Comparison of ENCODE assay signal across 9 mouse cellular contexts in genomic region chr9:35156002-35156710, GRCm38 (mm10). TPM values are rescaled to one million over a fixed set of nuclear protein-coding genes. Genes with fewer than 3 reads are reported as not detected.
DNase-seq lines count a peak whose midpoint lies in the region; ATAC-seq lines count a peak whose summit lies in the region.
"Had no signal": no experiment of that assay in that cellular context is flagged by ENCODE, and none has a peak within 500 bp of the region (broad histone marks: within the 10 kb centered on the region; RNA-seq: fewer than 3 reads in every experiment).

No protein-coding gene starts in this region.

- H3K9me3 ChIP-seq in limb, embryonic 12.5 days = no peaks in the 10 kb centered on the region
- no peaks in the 10 kb centered on the region; the same call in 1 of the 2 replicates for H3K9me3 ChIP-seq in limb, embryonic 10.5 days (replicated peaks)
- H3K9me3 ChIP-seq: liver, embryonic 15.5 days had no signal

- 86% methylated on average over 5 of the region's 5 CpGs for WGBS in limb, embryonic 12.5 days
- 89% methylated on average over 5 of the region's 5 CpGs for WGBS in limb, embryonic 10.5 days

- peaks cover 12% of the 10 kb centered on the region for H3K4me1 ChIP-seq in limb, embryonic 12.5 days (replicated peaks)
- H3K4me1 ChIP-seq in limb, embryonic 10.5 days = no peaks in the 10 kb centered on the region
- H3K4me1 ChIP-seq: liver, embryonic 15.5 days had no signal

- peaks cover 8% of the 10 kb centered on the region; the same call in 1 of the 2 replicates for H3K36me3 ChIP-seq in limb, embryonic 12.5 days
- peaks cover 8% of the 10 kb centered on the region for H3K36me3 ChIP-seq in limb, embryonic 10.5 days

- H3K4me2 ChIP-seq in limb, embryonic 12.5 days = no peak overlapping the region
- H3K4me2 ChIP-seq: liver, embryonic 15.5 days had no signal

- H3K4me3 ChIP-seq in limb, embryonic 12.5 days (replicated peaks) = no peak overlapping the region
- no peak overlapping the region for H3K4me3 ChIP-seq in limb, embryonic 10.5 days
- H3K4me3 ChIP-seq: liver, embryonic 15.5 days had no signal

- H3K9ac ChIP-seq in limb, embryonic 12.5 days (replicated peaks) = 0 out of 2 replicates have a peak overlapping the region, but pooled peaks have one; percentile 27
- H3K9ac ChIP-seq: liver, embryonic 15.5 days had no signal

- no peak for ATAC-seq in limb, embryonic 12.5 days (ENCODE audit: insufficient number of reproducible peaks, insufficient read depth, low FRiP score, low TSS enrichment, low read depth)

- no peaks in the 10 kb centered on the region for H3K27me3 ChIP-seq in limb, embryonic 12.5 days
- no peaks in the 10 kb centered on the region for H3K27me3 ChIP-seq in limb, embryonic 10.5 days (ENCODE audit: low read depth, poor library complexity, severe bottlenecking)
- H3K27me3 ChIP-seq: liver, embryonic 15.5 days had no signal

- DNase-seq in limb, embryonic 10.5 days (ENCODE audit: low spot score) = no peak
- DNase-seq in brain, adult 2 months (ENCODE audit: low read depth, low spot score) = peak; percentile 66
- peak; percentile 71 for DNase-seq in heart, adult 8-10 months (ENCODE audit: low spot score)
- peak; percentile 46 for DNase-seq in lung, postnatal 36 days
- no peak for DNase-seq in adrenal gland, adult (ENCODE audit: inconsistent age in 2 of 2, low spot score in 1 of 2)
- DNase-seq in thymus, postnatal 10 days (ENCODE audit: low spot score in 2 of 2) = no peak
- no peak for DNase-seq in embryo, embryonic 9.5 days (ENCODE audit: extremely low spot score)

- H3K27ac ChIP-seq in limb, embryonic 12.5 days = peak overlapping the region; percentile 45
- H3K27ac ChIP-seq in limb, embryonic 10.5 days = no peak overlapping the region
- H3K27ac ChIP-seq: liver, embryonic 15.5 days had no signal

RNA-seq across cellular contexts. Expression of gene Dcps, which starts 19.7 kb away (rescaled TPM):
- polyA plus RNA-seq in limb, embryonic 12.5 days (2016; fragmentation: Nextera tagmentation; extraction: Ambion mirVana) = 78.5 and 85.6 TPM in 2 replicates
- polyA plus RNA-seq in limb, embryonic 10.5 days (2016; fragmentation: Nextera tagmentation; extraction: Ambion mirVana) = 86.0 and 92.3 TPM in 2 replicates
- total RNA-seq in heart, adult 8-10 months (2022) = 10 to 100 TPM; 13.8 to 15.8 (median 14.1) TPM

RNA-seq across cellular contexts. Expression of gene St3gal4, which starts 37.1 kb away (rescaled TPM):
- polyA plus RNA-seq in limb, embryonic 12.5 days (2016; fragmentation: Nextera tagmentation; extraction: Ambion mirVana) = 29.7 and 30.3 TPM in 2 replicates
- polyA plus RNA-seq in limb, embryonic 10.5 days (2016; fragmentation: Nextera tagmentation; extraction: Ambion mirVana) = 19.0 and 21.3 TPM in 2 replicates
- total RNA-seq in heart, adult 8-10 months (2022) = 10 to 100 TPM; 25.1 to 30.4 (median 28.3) TPM

RNA-seq across cellular contexts. Expression of gene Srpr, which starts 43.8 kb away (rescaled TPM):
- polyA plus RNA-seq in limb, embryonic 12.5 days (2016; fragmentation: Nextera tagmentation; extraction: Ambion mirVana) = 97.6 and 105 TPM in 2 replicates
- polyA plus RNA-seq in limb, embryonic 10.5 days (2016; fragmentation: Nextera tagmentation; extraction: Ambion mirVana) = 93.7 and 100 TPM in 2 replicates
- 10 to 100 TPM; 81.9 to 98.4 (median 89.6) TPM for total RNA-seq in heart, adult 8-10 months (2022)

RNA-seq across cellular contexts. Expression of gene Tirap, which starts 43.9 kb away (rescaled TPM):
- 14.9 and 15.7 TPM in 2 replicates for polyA plus RNA-seq in limb, embryonic 12.5 days (2016; fragmentation: Nextera tagmentation; extraction: Ambion mirVana)
- 20.0 and 22.1 TPM in 2 replicates for polyA plus RNA-seq in limb, embryonic 10.5 days (2016; fragmentation: Nextera tagmentation; extraction: Ambion mirVana)
- total RNA-seq in heart, adult 8-10 months (2022) = 1 to 10 TPM; 5.3 to 7.9 (median 5.9) TPM

RNA-seq across cellular contexts. Expression of gene Foxred1, which starts 54.7 kb away (rescaled TPM):
- 48.2 and 52.1 TPM in 2 replicates for polyA plus RNA-seq in limb, embryonic 12.5 days (2016; fragmentation: Nextera tagmentation; extraction: Ambion mirVana)
- 56.7 and 57.1 TPM in 2 replicates for polyA plus RNA-seq in limb, embryonic 10.5 days (2016; fragmentation: Nextera tagmentation; extraction: Ambion mirVana)
- total RNA-seq in heart, adult 8-10 months (2022) = 10 to 100 TPM; 74.4 to 89.0 (median 78.8) TPM

Comparison
In these comparisons a context has a peak if more than half of its experiments do, and no peak if none do; other contexts are left out.
1. DNase-seq: peak in brain, adult 2 months (single experiment), heart, adult 8-10 months (single experiment) and lung, postnatal 36 days (single experiment); none in limb, embryonic 10.5 days (single experiment), adrenal gland, adult (0 of 2), thymus, postnatal 10 days (0 of 2) and embryo, embryonic 9.5 days (single experiment).